Mouse (Mus musculus): Measurements from ENCODE around the gene Jag2. TPM values are rescaled to one million over a fixed set of nuclear protein-coding genes. Genes with fewer than 3 reads are reported as not detected.

Gene Jag2
- total RNA-seq, 2 experiments from 2014 or later = 29.4 to 40.0 TPM

GRCm38 (mm10) chr12:112941156-112941775 is 11.7 kb upstream of the Jag2 start:
- no peak for DNase-seq

- no peak for DNase-seq
Observed at GRCm38 (mm10) chr12:112940710-112941109, 11.1 kb upstream of the Jag2 start.

DNA sequence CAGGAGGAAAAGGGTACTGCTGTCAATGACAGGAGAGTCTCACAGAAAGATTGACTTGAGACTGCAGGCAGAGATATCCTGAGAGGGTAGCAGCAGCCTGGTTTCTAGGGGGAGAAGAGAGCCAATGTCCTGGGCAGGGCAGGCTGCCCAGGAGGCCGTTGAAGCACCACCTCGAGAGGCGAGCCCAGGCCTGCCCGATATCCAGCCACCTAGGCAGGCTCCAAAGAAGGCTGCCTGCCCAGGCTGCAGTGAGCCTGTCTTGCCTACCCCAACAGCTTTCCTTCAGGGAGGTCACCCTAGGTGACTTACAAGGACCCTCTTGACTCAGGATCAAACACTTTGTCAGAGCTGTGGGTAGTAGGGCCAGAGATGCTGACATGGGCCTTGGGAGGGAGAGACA is 10.7 kb upstream of the Jag2 start:
- DNase-seq = no peak

GRCm38 (mm10) chr12:112938873-112939565 is 9.4 kb upstream of the Jag2 start:
- no peak for DNase-seq

GRCm38 (mm10) chr12:112938366-112938765 is 8.8 kb upstream of the Jag2 start:
- DNase-seq = no peak

GRCm38 (mm10) chr12:112937906-112938305 is 8.3 kb upstream of the Jag2 start:
- no peak for DNase-seq

DNA sequence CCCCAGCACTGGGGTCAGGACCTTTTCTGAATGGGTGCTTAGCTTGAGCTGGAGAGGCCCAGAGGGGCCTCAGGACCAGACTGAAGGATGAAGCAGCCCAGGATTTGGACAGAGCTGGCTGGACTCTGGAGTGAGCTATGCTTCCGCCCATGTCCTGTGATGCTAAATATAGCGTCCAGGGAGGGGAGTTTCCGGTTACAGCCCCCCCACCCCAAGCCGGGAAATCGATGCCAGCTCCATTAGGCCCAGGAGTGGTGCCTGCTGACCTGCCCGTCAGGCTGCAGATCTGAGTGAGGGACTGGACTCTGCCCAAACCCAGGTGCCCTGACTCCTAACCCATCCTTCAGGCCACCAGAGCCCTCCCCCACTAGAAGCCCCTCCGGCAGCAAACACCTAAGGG is 3.1 kb upstream of the Jag2 start:
- no peak for DNase-seq

DNA sequence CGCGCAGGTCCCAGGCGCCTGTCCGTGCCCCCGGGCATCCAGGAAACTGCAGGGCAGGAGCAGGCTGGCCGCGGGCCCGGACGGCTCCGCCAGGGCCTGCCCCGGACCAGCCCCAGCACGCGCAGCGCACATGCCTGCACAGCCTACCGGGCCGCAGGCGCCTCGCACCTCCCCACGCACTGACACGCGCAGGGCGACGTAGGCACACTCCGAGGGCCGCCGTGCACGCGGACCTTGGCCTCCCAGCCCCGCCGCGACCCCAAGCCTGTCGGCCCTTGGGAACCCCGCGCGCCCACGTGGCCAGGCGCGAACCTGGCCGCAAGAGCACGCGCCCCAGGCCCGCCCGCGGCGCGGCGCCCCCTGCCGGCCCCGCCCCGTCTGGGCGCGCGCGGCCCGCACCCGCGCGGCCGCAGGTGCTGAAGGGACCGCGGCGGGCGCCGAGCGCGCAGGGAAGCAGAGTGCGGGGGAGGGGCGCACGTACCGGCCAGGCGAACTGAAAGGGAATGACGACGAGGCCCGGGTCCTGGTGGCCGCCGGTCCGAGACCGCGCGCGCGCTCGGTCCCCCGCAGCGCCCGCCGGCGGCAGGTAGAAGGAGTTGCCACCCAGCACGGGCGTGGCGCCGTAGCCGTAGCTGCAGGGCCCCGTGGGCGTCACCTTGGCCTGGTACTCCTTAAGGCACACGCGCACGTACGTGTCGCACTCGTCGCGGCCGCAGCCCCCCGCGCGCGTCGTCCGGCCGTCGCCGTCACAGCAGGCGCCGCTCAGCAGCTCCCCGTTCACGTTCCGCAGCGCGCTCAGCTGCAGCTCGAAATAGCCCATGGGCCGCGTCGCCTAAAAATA is 955 bp downstream of the Jag2 start:
- DNase-seq = peak; percentile 49

GRCm38 (mm10) chr12:112927265-112927664 is 2.3 kb downstream of the Jag2 start:
- no peak for DNase-seq

DNA sequence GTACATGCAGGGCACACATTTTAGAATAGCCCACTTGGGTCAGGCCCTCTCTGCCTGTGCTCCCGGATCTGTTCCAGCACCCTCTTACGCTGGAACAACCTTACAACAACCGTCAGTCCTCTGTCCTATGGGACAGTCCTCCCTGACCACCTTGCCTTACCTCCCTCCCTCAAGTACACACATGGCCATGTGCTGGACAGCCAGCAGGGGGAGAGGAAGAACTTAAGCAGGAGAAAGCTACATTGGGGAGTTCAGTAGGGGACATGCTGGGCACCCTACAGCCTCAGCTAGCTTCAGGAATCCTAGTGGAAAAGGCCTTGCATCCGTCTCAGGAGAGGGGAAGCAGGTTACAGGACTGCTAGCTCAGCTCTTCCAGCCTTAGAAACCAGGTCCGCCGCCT is 3.6 kb downstream of the Jag2 start:
- DNase-seq = no peak

GRCm38 (mm10) chr12:112922541-112922940 is 7.0 kb downstream of the Jag2 start:
- DNase-seq = no peak

DNA sequence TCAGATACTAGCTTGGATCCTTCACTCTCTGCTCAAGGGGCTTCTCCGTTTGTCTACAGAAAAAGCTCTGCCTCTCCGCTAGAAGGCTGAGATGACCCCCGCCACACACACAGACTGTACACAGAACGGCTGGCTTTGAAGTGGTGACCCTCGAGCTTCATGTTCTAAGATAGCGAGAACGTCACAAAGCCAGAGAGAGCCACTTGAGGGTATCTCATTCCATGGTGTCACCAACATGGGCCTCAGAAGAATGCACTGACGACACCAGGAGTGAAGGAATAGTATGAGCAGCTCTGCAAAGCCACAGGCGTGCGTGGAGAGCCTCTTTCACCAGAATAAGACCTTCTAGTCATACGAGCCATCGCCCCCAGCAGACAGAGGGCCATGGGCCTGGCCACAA is 8.1 kb downstream of the Jag2 start:
- DNase-seq = no peak

GRCm38 (mm10) chr12:112917906-112918305 is 11.7 kb downstream of the Jag2 start:
- DNase-seq = no peak

DNA sequence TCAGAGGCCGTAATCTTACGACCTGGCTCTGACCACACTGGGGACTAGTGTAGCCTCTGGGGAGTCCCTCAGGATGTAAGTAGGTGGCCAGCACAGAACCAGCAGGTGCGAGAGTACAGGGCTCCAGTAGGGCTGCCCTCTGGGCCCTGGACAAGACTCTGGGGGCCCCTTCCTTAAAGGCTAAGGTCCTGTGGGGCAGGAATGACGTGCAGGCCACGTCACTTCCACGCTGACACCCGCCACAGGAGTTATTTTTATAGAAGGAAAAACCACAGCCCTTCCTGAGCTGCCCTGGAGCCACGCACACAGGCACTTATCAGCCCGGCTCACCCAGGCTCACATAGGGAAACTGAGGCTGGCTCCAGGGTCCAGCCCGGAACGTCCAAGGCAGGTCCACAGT is 12.1 kb downstream of the Jag2 start:
- no peak for DNase-seq

DNA sequence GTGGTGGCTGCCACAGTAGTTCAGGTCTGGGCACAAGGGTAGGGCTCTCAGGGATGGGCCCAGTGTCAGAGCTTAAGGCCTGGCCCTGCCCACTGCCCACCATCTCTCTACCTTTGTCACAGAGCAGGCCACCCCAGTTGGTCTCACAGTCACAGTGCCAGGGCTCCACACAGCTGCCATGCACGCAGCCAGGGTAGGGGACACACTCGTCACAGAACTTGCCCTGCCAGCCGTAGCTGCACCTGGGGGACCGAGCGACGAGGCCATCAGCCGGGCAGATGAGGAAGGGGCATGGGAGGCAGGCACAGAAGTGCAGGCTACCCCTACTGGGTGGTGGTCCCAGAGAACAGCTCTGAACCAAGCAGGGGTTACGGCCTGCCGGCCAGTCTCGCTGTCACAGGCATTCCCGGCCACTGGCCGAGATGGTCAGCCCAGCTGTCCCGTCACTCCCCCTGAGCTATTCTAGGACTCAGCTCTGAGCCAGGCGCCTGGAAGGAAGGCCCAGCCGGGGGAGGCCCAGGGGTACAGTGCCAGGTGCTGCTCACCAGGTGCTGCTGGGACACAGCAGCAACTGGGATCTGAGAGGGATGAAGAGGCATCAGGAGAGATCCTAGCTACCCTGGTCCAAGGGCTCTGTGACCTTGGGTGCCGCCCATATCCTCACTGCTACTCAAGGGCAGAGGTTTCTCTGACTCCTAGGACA is 12.7 kb downstream of the Jag2 start:
- DNase-seq = peak; percentile 74

DNA sequence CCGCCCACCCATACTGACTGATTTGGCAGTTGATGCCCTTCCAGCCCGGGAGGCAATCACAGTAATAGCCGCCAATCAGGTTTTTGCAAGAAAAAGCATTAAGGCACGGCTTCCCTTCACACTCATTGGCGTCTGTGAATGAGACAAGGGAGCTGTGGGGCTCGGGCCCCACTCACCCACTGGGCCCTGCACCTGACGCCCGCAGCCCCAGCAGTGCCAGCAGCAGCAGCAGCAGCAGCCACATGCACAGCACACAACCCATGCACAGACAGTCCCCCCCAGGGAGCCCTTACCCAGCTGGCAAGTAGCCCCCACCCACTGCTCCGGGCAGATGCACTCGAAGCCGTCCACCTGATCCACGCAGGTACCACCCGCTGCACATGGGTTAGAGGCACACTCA is 14.0 kb downstream of the Jag2 start:
- DNase-seq = no peak

GRCm38 (mm10) chr12:112914527-112914926 is 15.0 kb downstream of the Jag2 start:
- no peak for DNase-seq

DNA sequence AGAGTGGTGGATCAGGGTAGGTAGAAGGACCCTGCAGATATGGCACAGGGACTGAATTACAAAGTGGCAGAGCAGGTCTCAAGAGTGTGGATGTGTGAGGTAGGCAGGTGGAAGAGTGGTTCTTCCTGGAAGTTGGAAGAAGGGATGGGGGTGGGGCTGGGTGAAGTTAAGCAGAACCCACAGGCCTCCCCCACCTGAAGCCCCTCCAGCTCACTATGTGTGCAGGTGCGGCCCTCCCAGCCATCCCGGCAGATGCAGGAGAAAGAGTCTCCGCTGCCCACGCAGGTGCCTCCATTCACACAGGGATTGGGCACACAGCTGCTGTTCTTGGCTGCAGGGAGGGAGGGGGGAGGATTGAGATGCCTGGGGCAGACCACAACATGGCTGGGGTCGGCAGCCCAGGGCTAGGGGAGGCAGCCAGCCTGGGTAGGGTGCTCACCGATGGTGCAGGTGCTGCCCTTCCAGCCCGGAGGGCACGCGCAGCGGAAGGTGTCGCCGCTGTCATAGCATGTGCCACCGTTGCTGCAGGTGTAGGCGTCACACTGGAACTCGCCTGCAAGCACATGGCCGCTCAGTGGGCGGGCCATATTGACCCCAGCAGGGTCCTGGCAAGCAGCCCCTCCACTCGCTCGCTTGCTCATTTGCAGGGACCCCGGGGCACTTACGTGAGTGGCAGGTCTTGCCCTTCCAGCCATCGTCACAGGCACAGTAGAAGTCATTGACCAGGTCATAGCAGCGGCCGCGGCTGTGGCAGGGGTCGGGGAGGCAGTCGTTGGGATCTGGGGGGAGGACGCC is 16.4 kb downstream of the Jag2 start:
- DNase-seq = no peak

DNA sequence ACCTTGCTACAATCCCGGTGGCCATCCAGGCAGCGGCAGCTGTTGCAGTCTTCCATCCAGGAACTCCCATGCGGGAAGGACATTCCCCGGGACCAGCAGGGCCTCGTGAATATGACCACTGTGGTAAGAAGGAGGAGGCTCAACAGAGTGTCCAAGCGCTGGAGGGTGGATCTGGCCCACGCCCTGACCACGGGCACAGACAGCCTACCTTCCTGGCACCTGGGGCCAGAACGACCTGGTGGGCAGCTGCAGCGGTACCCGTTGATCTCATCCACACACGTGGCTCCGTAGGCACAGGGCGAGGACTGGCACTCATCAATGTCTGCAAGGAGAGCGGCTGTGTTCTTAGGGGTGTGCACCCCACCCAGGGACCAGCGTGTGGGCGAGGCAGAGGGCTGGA is 17.9 kb downstream of the Jag2 start:
- DNase-seq = no peak

- DNase-seq = no peak
Observed at GRCm38 (mm10) chr12:112908991-112909390, 20.6 kb downstream of the Jag2 start.

GRCm38 (mm10) chr12:112905001-112905400 is 24.6 kb downstream of the Jag2 start:
- DNase-seq = no peak

DNA sequence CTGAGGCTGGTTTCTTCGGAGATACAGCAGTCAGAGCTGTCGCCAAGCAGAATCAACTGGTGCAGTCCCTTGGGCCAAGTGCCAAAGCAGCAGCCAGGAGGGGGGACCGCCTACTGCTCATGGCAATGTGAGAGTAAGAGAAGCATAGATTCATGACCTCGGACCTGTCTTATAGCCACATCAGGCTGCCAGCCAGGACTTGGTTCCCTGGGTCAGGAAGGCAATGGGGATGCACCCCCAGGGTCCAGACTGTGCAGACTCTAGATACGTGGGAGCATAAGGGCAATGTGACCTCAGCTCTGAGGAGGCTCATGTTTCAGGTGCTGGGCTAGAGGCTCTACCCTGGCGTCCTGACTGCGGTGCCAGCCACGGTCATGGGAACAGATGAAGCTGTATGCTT is 25.6 kb downstream of the Jag2 start:
- DNase-seq = peak; percentile 53
